Mouse (Mus musculus): ENCODE results near the gene Kbtbd7.
"Not testable (repeated sequence)": the region's sequence is repeated elsewhere in the genome, so short reads cannot be mapped to it uniquely, and the experiment has no call there.

Kbtbd7 gene

DNA sequence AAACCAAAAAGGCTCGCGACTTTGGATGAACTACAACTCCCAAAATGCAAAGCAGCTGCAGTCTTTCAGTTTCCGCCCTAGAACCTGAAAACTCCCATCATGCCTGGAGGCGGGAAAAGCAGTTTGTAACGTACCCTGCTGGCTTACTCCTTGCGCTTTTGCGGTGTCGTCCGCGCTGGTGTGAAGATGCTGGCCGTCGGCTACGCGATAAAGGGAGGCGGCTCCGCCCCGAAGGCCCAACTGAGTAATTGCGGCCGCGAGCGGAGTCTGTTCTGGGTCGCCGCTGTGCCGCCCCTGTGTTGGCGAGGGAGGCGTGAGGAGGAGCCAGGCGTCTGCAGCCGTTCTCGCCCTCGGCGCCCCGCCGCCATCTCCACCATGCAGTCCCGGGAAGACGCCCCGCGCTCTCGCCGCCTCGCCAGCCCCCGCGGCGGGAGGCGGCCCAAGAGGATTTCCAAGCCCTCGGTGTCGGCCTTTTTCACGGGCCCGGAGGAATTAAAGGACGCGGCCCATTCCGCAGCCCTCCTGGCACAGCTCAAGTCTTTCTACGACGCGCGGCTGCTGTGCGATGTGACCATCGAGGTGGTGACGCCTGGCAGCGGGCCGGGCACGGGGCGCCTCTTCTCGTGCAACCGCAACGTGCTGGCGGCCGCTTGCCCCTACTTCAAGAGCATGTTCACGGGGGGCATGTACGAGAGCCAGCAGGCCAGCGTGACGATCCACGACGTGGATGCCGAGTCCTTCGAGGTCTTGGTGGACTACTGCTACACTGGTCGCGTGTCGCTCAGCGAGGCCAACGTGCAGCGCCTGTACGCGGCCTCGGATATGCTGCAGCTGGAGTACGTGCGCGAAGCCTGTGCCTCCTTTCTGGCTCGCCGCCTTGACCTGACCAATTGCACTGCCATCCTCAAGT lies 25.6 kb downstream of the Kbtbd7 start, which contains the start of gene Kbtbd6:
Kbtbd6 (plus strand) TSS at position 155 of the 910 bp plus-strand sequence.
- peak; percentile 66 to 71 for DNase-seq (ENCODE audit: low spot score in 2 of 2)

DNA sequence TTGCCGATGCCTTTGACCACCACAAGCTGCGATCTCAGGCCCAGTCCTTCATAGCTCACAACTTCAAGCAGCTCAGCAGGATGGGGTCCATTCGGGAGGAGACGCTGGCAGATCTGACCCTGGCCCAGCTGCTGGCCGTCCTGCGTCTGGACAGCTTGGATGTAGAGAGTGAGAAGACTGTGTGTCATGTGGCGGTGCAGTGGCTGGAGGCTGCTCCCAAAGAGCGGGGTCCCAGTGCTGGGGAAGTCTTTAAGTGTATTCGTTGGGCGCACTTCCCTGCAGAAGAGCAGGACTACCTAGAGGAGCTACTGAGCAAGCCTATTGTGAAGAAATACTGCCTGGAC lies 26.3 kb downstream of the Kbtbd7 start:
- DNase-seq (ENCODE audit: low spot score in 2 of 2), result not testable (repeated sequence)

GRCm38 (mm10) chr14:79460401-79460800 lies 34.1 kb downstream of the Kbtbd7 start:
- no peak for DNase-seq (ENCODE audit: low spot score in 2 of 2)

DNA sequence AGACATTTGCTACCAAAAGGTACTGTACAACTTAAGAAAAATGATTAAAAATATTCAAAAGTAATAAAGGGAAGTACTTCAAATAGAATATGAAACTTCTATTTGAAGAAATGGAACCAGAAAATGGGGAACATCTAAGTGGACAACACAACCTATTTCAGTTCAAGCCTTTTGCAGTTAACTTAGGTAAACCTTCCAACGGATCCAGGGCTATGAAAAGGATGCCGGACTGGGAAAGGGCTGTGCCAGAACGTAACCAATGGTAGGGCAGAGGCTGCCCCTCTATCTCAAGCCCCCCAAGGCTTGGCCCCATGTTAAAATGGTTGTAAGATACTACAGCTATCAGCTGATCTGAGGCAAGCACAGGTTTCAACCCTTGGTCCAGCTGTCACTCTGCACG lies 34.7 kb downstream of the Kbtbd7 start:
- no peak for DNase-seq (ENCODE audit: low spot score in 2 of 2)

DNA sequence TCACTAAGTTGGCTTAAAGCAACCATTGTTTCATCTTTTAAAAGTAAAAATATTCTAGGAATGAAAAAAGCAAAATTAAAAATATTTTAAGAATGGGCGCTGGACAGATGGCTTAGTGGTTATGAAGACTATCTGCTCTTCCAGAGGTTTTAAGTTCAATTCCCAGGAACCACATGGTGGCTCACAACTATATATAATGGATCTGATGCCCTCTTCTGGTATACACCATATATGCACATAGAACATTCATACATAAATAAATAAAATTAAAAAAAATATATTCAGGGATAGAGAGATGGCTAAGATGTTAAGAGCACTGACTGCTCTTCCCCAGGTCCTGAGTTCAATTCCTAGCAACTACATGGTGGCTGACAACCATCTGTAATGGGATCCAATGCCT lies 39.3 kb downstream of the Kbtbd7 start:
- DNase-seq (ENCODE audit: low spot score in 2 of 2), result no peak

DNA sequence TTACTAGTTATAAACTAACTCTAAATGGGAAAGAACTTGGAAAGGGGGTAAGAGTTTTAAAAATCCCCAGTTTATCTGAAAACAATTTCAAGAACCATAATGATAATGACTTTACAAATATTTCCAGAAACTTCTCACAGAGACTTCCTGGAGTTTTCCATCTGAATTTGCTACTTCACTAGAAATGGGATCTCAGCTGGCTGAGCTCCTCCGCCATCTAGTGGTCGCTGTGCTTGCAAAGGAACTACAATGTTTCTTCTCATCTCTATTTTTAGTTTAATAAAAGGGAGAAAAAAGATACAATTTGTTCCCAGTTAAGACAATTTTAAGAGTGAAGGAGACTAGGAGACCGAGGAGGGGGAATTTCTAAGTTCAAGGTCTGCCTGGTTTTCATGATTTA lies 41.3 kb downstream of the Kbtbd7 start:
- DNase-seq (ENCODE audit: low spot score in 2 of 2), result no peak

DNA sequence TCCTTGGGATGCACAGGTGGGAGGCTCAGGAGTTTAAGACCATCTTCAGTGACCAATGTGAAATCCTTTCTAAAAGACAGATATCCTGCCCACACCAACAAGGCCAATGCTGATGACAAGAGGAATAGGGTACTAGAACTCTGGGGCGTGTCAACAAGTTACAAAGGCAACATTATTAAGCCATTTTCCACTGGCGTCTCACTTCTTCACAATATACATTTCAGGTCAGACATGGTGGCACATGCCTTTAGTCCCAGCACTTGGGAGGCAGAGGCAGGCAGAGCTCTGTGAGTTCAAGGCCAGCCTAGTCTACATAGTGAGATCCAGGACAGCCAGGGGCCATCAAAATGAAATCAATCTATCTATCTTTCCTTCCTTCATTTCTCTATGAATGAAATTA lies 47.1 kb downstream of the Kbtbd7 start:
- no peak for DNase-seq (ENCODE audit: low spot score in 2 of 2)
